7 mouse cellular contexts compared by ENCODE assay signal in the genomic region with DNA sequence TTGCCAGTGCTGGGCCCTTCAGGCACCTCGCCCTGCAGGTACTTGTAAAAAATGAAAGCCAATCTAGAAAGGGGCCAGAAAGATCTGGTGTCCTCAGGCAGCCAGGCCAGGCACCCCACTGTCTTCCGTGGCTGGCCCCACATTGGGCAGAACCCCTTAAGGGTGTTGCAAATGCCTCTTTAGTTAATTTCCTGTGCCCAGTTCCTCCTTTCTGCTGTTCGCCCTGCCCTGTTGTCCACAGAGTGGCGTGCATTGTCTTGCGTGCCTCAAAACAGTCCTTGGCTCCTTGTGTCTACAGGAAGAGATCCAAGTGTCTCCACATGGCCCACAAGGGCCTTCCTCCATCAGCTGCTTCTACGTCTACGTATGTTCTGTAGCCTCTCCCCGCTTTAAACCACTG. TPM values are rescaled to one million over a fixed set of nuclear protein-coding genes. Genes with fewer than 3 reads are reported as not detected.
DNase-seq lines count a peak whose midpoint lies in the region; ATAC-seq and TF ChIP-seq lines count a peak whose summit lies in the region.

No protein-coding gene starts in this region.

- H3K36me3 ChIP-seq in spleen, adult 2 months (ENCODE audit: control insufficient read depth, insufficient read depth, low read length): no peaks in the 10 kb centered on the region
- no peaks in the 10 kb centered on the region for H3K36me3 ChIP-seq in intestine, embryonic 16.5 days (ENCODE audit: control insufficient read depth, insufficient read depth, low read length)
- H3K36me3 ChIP-seq in forebrain, embryonic 12.5 days (replicated peaks): no peaks in the 10 kb centered on the region
- no peaks in the 10 kb centered on the region for H3K36me3 ChIP-seq in hindbrain, embryonic 14.5 days (replicated peaks; ENCODE audit: control insufficient read depth, insufficient read depth)

- TF ChIP-seq POLR2A in spleen, adult 2 months (IDR thresholded peaks at IDR 0.05; ENCODE audit: low read depth, low read length): no peak

- H3K27ac ChIP-seq in spleen, adult 2 months (ENCODE audit: insufficient read depth, low read length): peak overlapping the region; percentile 71
- peak overlapping the region; percentile 3 for H3K27ac ChIP-seq in intestine, embryonic 16.5 days (ENCODE audit: low read length)
- H3K27ac ChIP-seq in forebrain, embryonic 12.5 days: no peak overlapping the region
- no peak overlapping the region for H3K27ac ChIP-seq in hindbrain, embryonic 14.5 days

- no peak for ATAC-seq in intestine, embryonic 16.5 days
- ATAC-seq in forebrain, embryonic 12.5 days (ENCODE audit: low FRiP score): no peak
- ATAC-seq in hindbrain, embryonic 14.5 days (ENCODE audit: low FRiP score): no peak

- 22% methylated on average over 8 of the region's 8 CpGs for WGBS in spleen, adult 2 months
- 62% methylated on average over 8 of the region's 8 CpGs for WGBS in intestine, embryonic 16.5 days
- WGBS in forebrain, embryonic 12.5 days: 68% methylated on average over 8 of the region's 8 CpGs
- WGBS in hindbrain, embryonic 14.5 days: 77% methylated on average over 8 of the region's 8 CpGs

- H3K9ac ChIP-seq in intestine, embryonic 16.5 days (ENCODE audit: low read depth, low read length): peak overlapping the region; percentile 18; the same call in 1 of the 2 replicates
- no peak overlapping the region for H3K9ac ChIP-seq in forebrain, embryonic 12.5 days
- no peak overlapping the region for H3K9ac ChIP-seq in hindbrain, embryonic 14.5 days

- no peak for TF ChIP-seq CTCF in spleen, adult 2 months (IDR thresholded peaks at IDR 0.05; ENCODE audit: extremely low read depth, insufficient read depth, insufficient read length, insufficient replicate concordance)

- H3K4me3 ChIP-seq in spleen, adult 2 months (ENCODE audit: extremely low read depth, insufficient read depth, insufficient read length): peak overlapping the region; percentile 10; the same call in 1 of the 2 replicates
- H3K4me3 ChIP-seq in intestine, embryonic 16.5 days (ENCODE audit: low read length): no peak overlapping the region
- no peak overlapping the region for H3K4me3 ChIP-seq in forebrain, embryonic 12.5 days (replicated peaks)
- no peak overlapping the region for H3K4me3 ChIP-seq in hindbrain, embryonic 14.5 days (replicated peaks; ENCODE audit: low read length)

- H3K4me2 ChIP-seq in intestine, embryonic 16.5 days (ENCODE audit: low read depth, low read length): no peak overlapping the region
- H3K4me2 ChIP-seq in forebrain, embryonic 12.5 days: no peak overlapping the region
- H3K4me2 ChIP-seq in hindbrain, embryonic 14.5 days (replicated peaks): no peak overlapping the region

- no peaks in the 10 kb centered on the region for H3K27me3 ChIP-seq in spleen, adult 2 months (ENCODE audit: control insufficient read depth, insufficient read depth, low read length)
- no peaks in the 10 kb centered on the region for H3K27me3 ChIP-seq in intestine, embryonic 16.5 days (replicated peaks; ENCODE audit: control insufficient read depth, insufficient read depth, low read length)
- H3K27me3 ChIP-seq in forebrain, embryonic 12.5 days: peaks cover 42% of the 10 kb centered on the region
- peaks cover 31% of the 10 kb centered on the region for H3K27me3 ChIP-seq in hindbrain, embryonic 14.5 days (ENCODE audit: control insufficient read depth, insufficient read depth, low read length)

- DNase-seq in spleen, adult 2 months (ENCODE audit: low read depth in 1 of 2, low spot score in 2 of 2): peak in 1 of 2 experiments; percentile 43
- no peak for DNase-seq in spleen, postnatal 14 days (ENCODE audit: low spot score in 2 of 2)
- peak; percentile 73 for DNase-seq in lung, postnatal 36 days
- no peak for DNase-seq in urinary bladder, adult 2 months (ENCODE audit: low spot score)
- no peak for DNase-seq in hindbrain, embryonic 14.5 days (ENCODE audit: low spot score)

- peaks cover 24% of the 10 kb centered on the region for H3K4me1 ChIP-seq in spleen, adult 2 months (ENCODE audit: control insufficient read depth, insufficient read depth, insufficient read length)
- H3K4me1 ChIP-seq in intestine, embryonic 16.5 days (ENCODE audit: control insufficient read depth, insufficient read depth, low read length): peaks cover 44% of the 10 kb centered on the region
- H3K4me1 ChIP-seq in forebrain, embryonic 12.5 days: peaks cover 21% of the 10 kb centered on the region
- H3K4me1 ChIP-seq in hindbrain, embryonic 14.5 days (replicated peaks; ENCODE audit: control insufficient read depth, insufficient read depth, low read length): peaks cover 3% of the 10 kb centered on the region; the same call in 1 of the 2 replicates

- no peaks in the 10 kb centered on the region for H3K9me3 ChIP-seq in intestine, embryonic 16.5 days (ENCODE audit: control insufficient read depth, low read length)
- no peaks in the 10 kb centered on the region for H3K9me3 ChIP-seq in forebrain, embryonic 12.5 days
- H3K9me3 ChIP-seq in hindbrain, embryonic 14.5 days (ENCODE audit: control insufficient read depth, low read length): no peaks in the 10 kb centered on the region

RNA-seq across cellular contexts. Expression of a gene that starts 55.3 kb away (rescaled TPM):
- polyA plus RNA-seq in spleen, adult 2 months (2012; rRNA removed): 15.5 and 20.2 TPM in 2 replicates
- 13.7 and 14.8 TPM in 2 replicates for polyA plus RNA-seq in intestine, embryonic 16.5 days (2015; fragmentation: Nextera tagmentation; extraction: Ambion mirVana)
- 4.1 and 5.3 TPM in 2 replicates for polyA plus RNA-seq in forebrain, embryonic 12.5 days (2016; fragmentation: Nextera tagmentation; extraction: Ambion mirVana)
- 11.9 and 19.0 TPM in 2 replicates for polyA plus RNA-seq in urinary bladder, adult 2 months (2012; rRNA removed)
- polyA plus RNA-seq in hindbrain, embryonic 14.5 days (2014; fragmentation: Nextera tagmentation; extraction: Ambion mirVana): 5.1 and 5.8 TPM in 2 replicates

Comparison
In these comparisons a context has a peak if more than half of its experiments do, and no peak if none do; other contexts are left out.
1. H3K27ac ChIP-seq: peak in spleen, adult 2 months (single experiment) and intestine, embryonic 16.5 days (single experiment); none in forebrain, embryonic 12.5 days (single experiment) and hindbrain, embryonic 14.5 days (single experiment).